ENCODE assay signal across 8 mouse cellular contexts in genomic region chr11:96822675-96823470, GRCm38 (mm10). TPM values are rescaled to one million over a fixed set of nuclear protein-coding genes. Genes with fewer than 3 reads are reported as not detected.
DNase-seq lines count a peak whose midpoint lies in the region; ATAC-seq and TF ChIP-seq lines count a peak whose summit lies in the region.

No protein-coding gene starts in this region.

- peaks cover 51% of the 10 kb centered on the region for H3K36me3 ChIP-seq in heart, embryonic 11.5 days (ENCODE audit: control insufficient read depth, insufficient read depth, low read length)
- H3K36me3 ChIP-seq in heart, embryonic 14.5 days (ENCODE audit: control insufficient read depth, insufficient read depth, low read length), result peaks cover 68% of the 10 kb centered on the region
- H3K36me3 ChIP-seq in liver, adult 2 months (ENCODE audit: control insufficient read depth, insufficient read depth, low read length), result peaks cover 35% of the 10 kb centered on the region
- H3K36me3 ChIP-seq in neural tube, embryonic 13.5 days, result peaks cover 61% of the 10 kb centered on the region

- no peak for DNase-seq in heart, postnatal 36 days
- DNase-seq in adipocyte (ENCODE audit: low spot score), result peak; percentile 95
- DNase-seq in liver, adult 2 months (ENCODE audit: extremely low read depth, low read depth, low spot score), result peak; percentile 94
- no peak for DNase-seq in layer of hippocampus, postnatal 25 days (ENCODE audit: extremely low spot score in 1 of 2, low spot score in 1 of 2)
- DNase-seq in urinary bladder, postnatal 25 days (ENCODE audit: low spot score), result no peak

- no peak for TF ChIP-seq CTCF in liver, adult 2 months (IDR thresholded peaks at IDR 0.05; ENCODE audit: low read depth, low read length)

- H3K27ac ChIP-seq in heart, embryonic 11.5 days (ENCODE audit: low read depth, low read length), result no peak overlapping the region
- 0 out of 4 replicates have a peak overlapping the region, but pooled peaks of 1 of the 2 experiments have one; percentile 99 for H3K27ac ChIP-seq in heart, embryonic 14.5 days (replicated peaks in 1 of 2; ENCODE audit: control insufficient read depth in 1 of 2, insufficient read depth in 1 of 2, low read depth in 2 of 2, low read length in 2 of 2)
- peak overlapping the region; percentile 64 for H3K27ac ChIP-seq in liver, adult 2 months (replicated peaks; ENCODE audit: insufficient read depth, low read depth, low read length)
- peak overlapping the region; percentile 92 for H3K27ac ChIP-seq in neural tube, embryonic 13.5 days (replicated peaks)

- no peak for ATAC-seq in heart, embryonic 11.5 days (replicated peaks; ENCODE audit: insufficient number of reproducible peaks, low FRiP score, low TSS enrichment)
- ATAC-seq in heart, embryonic 14.5 days (ENCODE audit: insufficient number of reproducible peaks, insufficient read depth, low FRiP score, low read depth), result no peak
- ATAC-seq in neural tube, embryonic 13.5 days (ENCODE audit: low read depth), result no peak

- no peaks in the 10 kb centered on the region for H3K9me3 ChIP-seq in heart, embryonic 11.5 days (replicated peaks; ENCODE audit: control insufficient read depth, low read length)
- no peaks in the 10 kb centered on the region for H3K9me3 ChIP-seq in heart, embryonic 14.5 days (ENCODE audit: control insufficient read depth, low read length)
- H3K9me3 ChIP-seq in neural tube, embryonic 13.5 days, result no peaks in the 10 kb centered on the region

- H3K4me2 ChIP-seq in heart, embryonic 11.5 days, result peak overlapping the region; percentile 85
- H3K4me2 ChIP-seq in heart, embryonic 14.5 days (ENCODE audit: low read length), result peak overlapping the region; percentile 98
- H3K4me2 ChIP-seq in neural tube, embryonic 13.5 days, result peak overlapping the region; percentile 97

- intact Hi-C loops in heart, postnatal 36 days (cut with DNase I), result no loop called here

- no peaks in the 10 kb centered on the region for H3K27me3 ChIP-seq in heart, embryonic 11.5 days (ENCODE audit: control insufficient read depth, insufficient read depth, low read length)
- H3K27me3 ChIP-seq in heart, embryonic 14.5 days (ENCODE audit: control insufficient read depth, insufficient read depth, low read length), result no peaks in the 10 kb centered on the region
- H3K27me3 ChIP-seq in liver, adult 2 months (ENCODE audit: control insufficient read depth, insufficient read depth, low read length), result no peaks in the 10 kb centered on the region
- no peaks in the 10 kb centered on the region for H3K27me3 ChIP-seq in neural tube, embryonic 13.5 days

- H3K9ac ChIP-seq in heart, embryonic 11.5 days (ENCODE audit: low read depth, low read length), result no peak overlapping the region
- peak overlapping the region; percentile 73 for H3K9ac ChIP-seq in heart, embryonic 14.5 days (ENCODE audit: low read length)
- H3K9ac ChIP-seq in liver, adult 2 months (ENCODE audit: low read depth, low read length), result peak overlapping the region; percentile 41; the same call in 1 of the 2 replicates
- peak overlapping the region; percentile 76 for H3K9ac ChIP-seq in neural tube, embryonic 13.5 days

- WGBS in heart, embryonic 11.5 days (ENCODE audit: insufficient replicate concordance), result 48% methylated on average over 4 of the region's 4 CpGs
- WGBS in heart, embryonic 14.5 days, result 44% methylated on average over 4 of the region's 4 CpGs
- WGBS in liver, adult 2 months, result 9% methylated on average over 4 of the region's 4 CpGs
- WGBS in neural tube, embryonic 13.5 days, result 36% methylated on average over 4 of the region's 4 CpGs

- H3K4me1 ChIP-seq in heart, embryonic 11.5 days (ENCODE audit: control insufficient read depth, insufficient read depth, low read length), result peaks cover 51% of the 10 kb centered on the region
- H3K4me1 ChIP-seq in heart, embryonic 14.5 days (ENCODE audit: control insufficient read depth in 2 of 2, insufficient read depth in 2 of 2, low read length in 2 of 2), result peaks cover 37 to 55% of the 10 kb centered on the region in 2 experiments
- peaks cover 43% of the 10 kb centered on the region for H3K4me1 ChIP-seq in liver, adult 2 months (ENCODE audit: control insufficient read depth, insufficient read depth, low read length)
- H3K4me1 ChIP-seq in neural tube, embryonic 13.5 days (replicated peaks), result peaks cover 54% of the 10 kb centered on the region

- peaks cover 43% of the 10 kb centered on the region for H3K79me2 ChIP-seq in liver, adult 2 months (ENCODE audit: control insufficient read depth, insufficient read depth, low read length)

- H3K4me3 ChIP-seq in heart, embryonic 11.5 days (ENCODE audit: low read depth, low read length), result peak overlapping the region; percentile 45; the same call in 1 of the 2 replicates
- peak overlapping the region; percentile 44 to 67; a peak in 2 of 4 replicates for H3K4me3 ChIP-seq in heart, embryonic 14.5 days (ENCODE audit: control insufficient read depth in 1 of 2, insufficient read depth in 1 of 2, low read depth in 1 of 2, low read length in 2 of 2)
- no peak overlapping the region for H3K4me3 ChIP-seq in liver, adult 2 months (ENCODE audit: insufficient read depth, low read depth, low read length)
- peak overlapping the region; percentile 57 for H3K4me3 ChIP-seq in neural tube, embryonic 13.5 days

- TF ChIP-seq POLR2A in liver, adult 2 months (IDR thresholded peaks at IDR 0.05; ENCODE audit: extremely low read depth, insufficient read depth, low read length), result no peak

RNA-seq across cellular contexts. Expression of gene Nfe2l1, which starts 6.9 kb away (rescaled TPM):
- polyA plus RNA-seq in heart, embryonic 11.5 days (2014; fragmentation: Nextera tagmentation; extraction: Ambion mirVana), result 36.5 and 44.0 TPM in 2 replicates
- total RNA-seq in heart, postnatal 36 days (2021), result 100 to 1,000 TPM; 397 to 404 TPM
- polyA plus RNA-seq in heart, embryonic 14.5 days (2014; fragmentation: Nextera tagmentation; extraction: Ambion mirVana), result 49.7 and 55.1 TPM in 2 replicates
- 41.3 and 45.0 TPM in 2 replicates for total RNA-seq in liver, adult 2 months (2014; rRNA removed)
- 106 and 107 TPM in 2 replicates for polyA plus RNA-seq in liver, adult 2 months (2012; rRNA removed)
- polyA plus RNA-seq in neural tube, embryonic 13.5 days (2015; fragmentation: Nextera tagmentation; extraction: Ambion mirVana), result 66.2 and 66.5 TPM in 2 replicates
- 100 to 1,000 TPM; 215 to 234 TPM for total RNA-seq in layer of hippocampus, postnatal 25 days (2021)

RNA-seq across cellular contexts. Expression of gene Copz2, which starts 26.8 kb away (rescaled TPM):
- 102 and 105 TPM in 2 replicates for polyA plus RNA-seq in heart, embryonic 11.5 days (2014; fragmentation: Nextera tagmentation; extraction: Ambion mirVana)
- 10 to 100 TPM; 36.0 to 39.4 TPM for total RNA-seq in heart, postnatal 36 days (2021)
- polyA plus RNA-seq in heart, embryonic 14.5 days (2014; fragmentation: Nextera tagmentation; extraction: Ambion mirVana), result 134 and 141 TPM in 2 replicates
- total RNA-seq in liver, adult 2 months (2014; rRNA removed), result 17.2 and 20.7 TPM in 2 replicates
- polyA plus RNA-seq in liver, adult 2 months (2012; rRNA removed), result 43.5 and 48.2 TPM in 2 replicates
- 36.6 and 43.2 TPM in 2 replicates for polyA plus RNA-seq in neural tube, embryonic 13.5 days (2015; fragmentation: Nextera tagmentation; extraction: Ambion mirVana)
- 1 to 10 TPM; 6.5 to 6.8 TPM for total RNA-seq in layer of hippocampus, postnatal 25 days (2021)

RNA-seq across cellular contexts. Expression of gene Cbx1, which starts 33.9 kb away (rescaled TPM):
- 50.7 and 60.0 TPM in 2 replicates for polyA plus RNA-seq in heart, embryonic 11.5 days (2014; fragmentation: Nextera tagmentation; extraction: Ambion mirVana)
- total RNA-seq in heart, postnatal 36 days (2021), result 10 to 100 TPM; 32.5 to 35.2 TPM
- polyA plus RNA-seq in heart, embryonic 14.5 days (2014; fragmentation: Nextera tagmentation; extraction: Ambion mirVana), result 41.1 and 44.2 TPM in 2 replicates
- 16.0 and 16.8 TPM in 2 replicates for total RNA-seq in liver, adult 2 months (2014; rRNA removed)
- 9.2 and 9.7 TPM in 2 replicates for polyA plus RNA-seq in liver, adult 2 months (2012; rRNA removed)
- polyA plus RNA-seq in neural tube, embryonic 13.5 days (2015; fragmentation: Nextera tagmentation; extraction: Ambion mirVana), result 91.6 and 95.1 TPM in 2 replicates
- total RNA-seq in layer of hippocampus, postnatal 25 days (2021), result 10 to 100 TPM; 49.4 to 52.0 TPM

RNA-seq across cellular contexts. Expression of gene Snx11, which starts 45.5 kb away (rescaled TPM):
- polyA plus RNA-seq in heart, embryonic 11.5 days (2014; fragmentation: Nextera tagmentation; extraction: Ambion mirVana), result 6.8 and 7.0 TPM in 2 replicates
- total RNA-seq in heart, postnatal 36 days (2021), result 10 to 100 TPM; 12.1 to 12.6 TPM
- polyA plus RNA-seq in heart, embryonic 14.5 days (2014; fragmentation: Nextera tagmentation; extraction: Ambion mirVana), result 4.3 and 6.1 TPM in 2 replicates
- 6.3 and 7.5 TPM in 2 replicates for total RNA-seq in liver, adult 2 months (2014; rRNA removed)
- 7.8 and 8.1 TPM in 2 replicates for polyA plus RNA-seq in liver, adult 2 months (2012; rRNA removed)
- 78.0 and 84.2 TPM in 2 replicates for polyA plus RNA-seq in neural tube, embryonic 13.5 days (2015; fragmentation: Nextera tagmentation; extraction: Ambion mirVana)
- 10 to 100 TPM; 40.9 to 49.4 TPM for total RNA-seq in layer of hippocampus, postnatal 25 days (2021)

Comparison
In these comparisons a context has a peak if more than half of its experiments do, and no peak if none do; other contexts are left out.
1. DNase-seq: peak in adipocyte (single experiment) and liver, adult 2 months (single experiment); none in heart, postnatal 36 days (0 of 2), layer of hippocampus, postnatal 25 days (0 of 2) and urinary bladder, postnatal 25 days (single experiment).
2. Peak in every context shown above with its lines, with median percentiles within 50 percentile points of each other: H3K4me2 ChIP-seq.